Mouse (Mus musculus): ENCODE results near the gene Cdc37l1.
A peak's percentile ranks its signal among the peaks of the same experiment; 100 is the strongest.

Cdc37l1 gene

DNA sequence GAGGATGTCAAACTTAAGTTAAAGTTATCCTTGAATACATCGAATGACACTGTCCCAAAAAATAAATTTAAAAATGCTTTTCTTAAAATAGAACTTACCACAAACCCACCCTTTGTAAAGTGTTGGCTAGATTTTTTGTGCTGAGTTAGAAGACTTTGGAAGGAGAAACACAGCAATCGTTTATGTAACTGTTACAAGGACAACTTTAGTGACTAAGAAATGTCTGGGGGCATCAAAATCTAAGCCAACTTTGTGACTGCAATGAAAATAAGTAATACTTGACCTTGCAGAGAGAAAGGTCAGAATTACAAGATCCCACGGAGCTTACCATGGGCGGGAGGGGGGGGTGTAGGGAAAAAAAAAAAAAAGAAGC lies 56.8 kb downstream of the Cdc37l1 start:
- no peak for DNase-seq (ENCODE audit: low spot score in 2 of 2)

DNA sequence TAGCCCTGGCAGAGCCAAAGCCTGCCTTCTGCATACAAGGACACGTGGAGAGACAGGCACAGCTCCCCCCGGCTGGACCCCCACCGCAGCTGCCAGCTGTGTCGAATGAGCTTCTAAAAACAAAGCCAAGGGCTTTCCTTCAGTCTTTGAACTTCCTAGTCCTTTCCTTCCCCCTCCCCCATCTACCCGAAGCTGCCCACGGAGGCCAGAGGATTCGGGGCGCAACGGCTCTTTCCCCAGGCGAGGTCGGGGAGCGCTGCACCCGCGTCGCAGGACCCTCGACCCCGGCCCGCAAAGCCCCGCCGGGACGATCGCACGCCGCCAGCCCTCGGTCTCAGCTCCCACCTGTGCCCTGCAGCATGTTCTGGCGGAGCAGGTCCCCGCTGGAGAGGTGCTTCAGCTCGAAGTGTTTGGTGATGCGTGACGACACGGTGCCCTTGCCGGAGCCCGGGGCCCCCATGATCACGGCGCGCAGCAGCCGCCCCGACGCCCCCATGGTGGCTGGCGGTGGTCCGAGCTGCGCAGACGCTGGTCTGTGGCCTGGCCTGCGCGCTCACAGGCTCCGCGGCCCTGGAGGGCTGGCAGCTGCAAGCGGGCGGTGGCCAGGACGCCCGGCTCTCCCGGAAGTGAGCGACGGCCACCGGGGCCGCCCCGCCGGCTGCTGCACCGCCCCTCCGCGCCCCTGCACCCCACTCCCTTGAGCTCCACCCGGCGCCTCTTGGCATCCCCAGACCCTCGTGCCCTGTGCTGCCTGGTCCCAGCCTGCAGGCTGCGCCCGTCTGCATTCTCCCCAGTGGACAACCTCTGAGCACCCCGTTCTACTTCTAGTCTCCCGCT lies 57.4 kb downstream of the Cdc37l1 start, which contains the start of gene Ak3:
TSS of gene Ak3 (minus strand) at position 628 of the 837 bp plus-strand sequence.
- DNase-seq (ENCODE audit: low spot score in 2 of 2), result peak; percentile 76 to 85

DNA sequence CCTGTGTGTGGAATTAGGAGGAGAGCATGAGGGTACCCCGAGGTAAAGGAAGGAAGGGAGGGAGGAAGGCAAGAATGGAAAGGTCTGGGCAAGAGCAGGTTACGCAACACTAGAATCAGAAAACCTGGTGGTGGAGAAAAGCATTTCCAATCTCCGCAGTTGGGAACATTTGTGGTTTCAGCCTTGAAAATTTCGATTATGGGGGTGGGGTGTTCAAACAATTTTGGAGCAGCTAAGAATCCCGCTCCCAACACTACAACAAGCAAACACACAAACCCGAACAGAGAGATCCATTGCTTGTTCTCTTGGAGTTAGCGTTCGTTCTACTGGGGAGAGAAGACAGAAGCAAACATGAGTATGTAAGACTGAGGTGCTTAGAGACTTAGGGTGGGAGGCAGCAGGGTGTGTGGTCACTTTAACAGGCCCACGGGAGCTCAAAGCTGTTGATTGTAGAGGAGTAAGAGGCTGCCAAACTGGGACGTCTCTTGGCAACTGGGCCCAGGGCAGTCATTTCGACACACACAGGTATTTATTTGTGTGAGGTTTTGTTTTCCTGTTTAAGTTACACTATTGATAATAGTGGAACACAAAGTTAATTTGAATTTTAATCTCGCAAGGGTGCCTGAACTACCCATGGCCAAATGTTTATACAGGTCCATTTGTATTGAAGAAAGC lies 59.4 kb downstream of the Cdc37l1 start:
- DNase-seq (ENCODE audit: low spot score in 2 of 2), result no peak

DNA sequence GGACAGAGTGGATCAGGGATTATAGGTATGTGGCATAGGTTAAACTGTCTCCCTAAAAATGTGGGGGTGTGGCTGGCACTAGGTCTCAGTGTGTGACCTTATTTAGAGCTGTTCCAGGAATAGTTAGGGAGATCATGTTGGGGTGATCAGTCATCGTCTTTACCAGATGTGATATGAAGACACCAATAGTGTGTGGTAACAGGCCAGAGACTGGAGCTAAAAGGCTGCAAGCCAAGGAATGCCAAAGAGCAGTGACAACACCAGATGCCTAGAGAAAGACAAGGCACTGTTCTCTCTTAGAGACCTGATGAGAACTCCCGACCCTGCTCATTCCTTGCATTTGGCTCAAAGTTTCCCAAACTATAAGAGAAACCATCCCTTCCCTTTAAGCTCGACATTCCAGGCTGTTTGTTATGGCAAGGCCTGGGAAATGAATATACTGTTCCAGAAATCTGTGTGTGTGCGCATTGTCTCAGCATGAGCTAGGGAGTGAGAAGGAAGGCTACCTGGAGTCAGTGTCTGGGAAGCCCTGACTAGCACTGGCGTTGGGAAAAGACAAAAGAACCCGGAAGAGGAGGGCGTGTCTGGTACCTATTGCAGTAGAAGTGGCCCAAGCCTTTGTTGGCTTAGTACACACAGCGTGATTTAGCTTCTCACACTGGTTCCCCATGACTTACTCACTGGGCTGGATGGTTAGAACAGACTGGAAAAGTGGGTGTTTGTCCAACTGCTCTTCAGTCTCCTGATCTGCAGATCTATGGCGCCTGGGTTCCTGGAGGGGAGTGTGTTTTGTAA lies 60.2 kb downstream of the Cdc37l1 start:
- DNase-seq (ENCODE audit: low spot score in 2 of 2), result no peak

DNA sequence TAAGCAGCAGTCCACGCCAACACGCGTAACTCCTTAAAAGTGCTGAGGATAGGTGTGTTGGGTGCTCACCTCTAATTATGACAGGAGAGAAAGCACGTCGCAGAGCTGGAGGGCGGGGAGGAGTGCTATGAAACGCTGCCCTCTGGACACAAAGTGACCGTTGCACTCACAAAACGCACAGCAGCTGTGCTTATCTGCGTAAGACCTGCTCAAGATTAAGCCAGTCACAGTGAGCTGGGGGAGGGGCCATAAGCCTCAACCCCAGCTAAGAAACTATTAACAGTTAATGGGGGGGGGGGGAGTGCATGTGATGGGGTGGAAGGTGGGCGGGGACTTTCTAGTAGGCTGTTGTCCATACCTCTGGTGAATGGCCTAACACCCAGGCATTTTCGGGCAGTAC lies 62.6 kb downstream of the Cdc37l1 start:
- no peak for DNase-seq (ENCODE audit: low spot score in 2 of 2)

DNA sequence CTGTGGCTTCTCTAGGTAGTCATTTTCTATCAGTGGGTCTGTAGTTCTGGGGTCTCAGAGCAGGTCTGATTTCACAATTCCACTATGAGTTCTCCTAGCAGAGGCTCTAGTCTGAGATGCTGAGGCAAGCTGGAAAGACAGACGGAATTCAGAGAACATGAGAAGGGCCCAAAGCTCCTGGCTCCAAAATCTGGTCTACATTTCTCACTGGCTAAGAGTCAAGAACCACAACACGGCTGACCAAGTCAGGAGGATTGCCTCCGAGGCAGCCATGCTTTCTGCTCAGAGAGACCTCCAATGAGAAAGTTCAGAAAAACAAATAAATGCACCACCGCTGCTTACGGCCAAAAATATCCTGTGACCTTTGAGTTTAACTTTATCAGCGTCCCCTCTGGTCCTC lies 64.4 kb downstream of the Cdc37l1 start:
- no peak for DNase-seq (ENCODE audit: low spot score in 2 of 2)

DNA sequence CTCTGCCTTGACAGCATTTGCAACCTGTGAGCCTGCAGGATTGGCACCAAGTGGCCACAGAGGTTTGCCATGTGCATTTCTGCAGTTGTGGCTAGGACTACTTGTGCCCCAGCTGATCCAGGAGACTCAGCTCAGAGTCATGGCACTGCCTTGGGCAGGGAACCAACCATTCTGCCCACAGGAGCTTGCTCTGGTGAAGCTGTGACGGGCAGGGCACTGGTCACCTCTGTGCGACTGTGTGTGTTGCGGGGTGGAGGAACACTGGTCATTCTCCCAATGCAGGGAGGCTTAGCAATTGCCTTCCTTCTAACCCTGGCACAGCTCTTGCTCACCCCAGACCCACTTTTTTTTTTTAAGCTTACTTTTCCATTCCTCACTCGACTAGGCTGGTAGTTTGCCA lies 65.3 kb downstream of the Cdc37l1 start:
- DNase-seq (ENCODE audit: low spot score in 2 of 2), result no peak

DNA sequence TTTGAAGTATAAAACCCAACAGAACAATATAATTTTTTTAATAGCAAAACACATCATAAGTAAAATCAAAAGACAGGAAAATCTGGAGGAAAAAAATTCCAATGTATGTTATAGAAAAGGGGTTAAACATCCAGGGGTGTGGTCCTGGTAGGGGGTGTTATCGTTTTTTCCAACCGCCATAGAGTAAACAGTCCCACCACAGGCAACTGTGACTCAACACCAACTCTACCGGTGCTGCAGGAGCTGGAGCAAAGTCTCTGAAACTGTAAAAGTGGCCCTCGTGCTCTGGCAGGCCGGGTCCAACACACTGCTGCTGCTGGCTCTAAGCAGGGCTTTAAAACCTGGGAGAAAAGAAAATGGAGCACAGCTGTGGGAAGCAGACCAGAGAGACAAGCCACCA lies 68.6 kb downstream of the Cdc37l1 start:
- no peak for DNase-seq (ENCODE audit: low spot score in 2 of 2)

DNA sequence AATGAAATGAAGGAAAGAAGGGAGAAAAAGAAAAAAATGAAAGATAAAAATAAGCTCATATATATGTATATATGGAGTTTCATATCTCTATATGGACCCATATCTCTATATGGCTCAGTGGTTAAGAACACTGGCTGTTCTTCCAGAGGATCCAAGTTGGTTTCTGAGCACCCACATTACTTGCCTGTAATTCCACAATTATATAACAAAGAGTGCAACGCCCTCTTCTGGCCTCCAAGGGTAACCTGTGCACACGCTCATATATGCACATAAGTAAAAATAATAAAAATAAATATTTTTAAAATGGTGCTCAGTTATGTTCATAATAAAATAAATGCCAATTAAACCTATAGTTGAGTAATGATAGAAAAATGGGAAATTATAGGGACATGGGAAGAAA lies 69.5 kb downstream of the Cdc37l1 start:
- no peak for DNase-seq (ENCODE audit: low spot score in 2 of 2)

DNA sequence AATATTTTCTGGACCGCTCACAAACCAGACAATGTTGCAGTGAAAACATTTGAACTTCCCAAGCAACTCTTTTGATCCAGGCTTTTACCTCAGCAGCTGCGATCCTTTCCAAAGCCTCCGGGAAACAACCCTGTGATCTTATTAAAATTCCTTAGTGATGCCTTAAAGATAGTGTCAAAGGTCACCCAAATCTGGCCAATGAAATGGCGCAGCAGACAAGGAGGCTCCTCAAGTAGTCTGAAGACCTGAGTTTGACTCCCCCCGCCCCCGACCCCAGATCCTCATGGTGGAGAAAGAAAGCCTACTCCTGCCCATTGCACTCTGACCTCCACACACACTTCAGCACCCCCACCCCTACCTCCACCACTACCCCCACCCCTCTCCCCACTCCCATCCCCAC lies 70.1 kb downstream of the Cdc37l1 start:
- DNase-seq (ENCODE audit: low spot score in 2 of 2), result no peak

DNA sequence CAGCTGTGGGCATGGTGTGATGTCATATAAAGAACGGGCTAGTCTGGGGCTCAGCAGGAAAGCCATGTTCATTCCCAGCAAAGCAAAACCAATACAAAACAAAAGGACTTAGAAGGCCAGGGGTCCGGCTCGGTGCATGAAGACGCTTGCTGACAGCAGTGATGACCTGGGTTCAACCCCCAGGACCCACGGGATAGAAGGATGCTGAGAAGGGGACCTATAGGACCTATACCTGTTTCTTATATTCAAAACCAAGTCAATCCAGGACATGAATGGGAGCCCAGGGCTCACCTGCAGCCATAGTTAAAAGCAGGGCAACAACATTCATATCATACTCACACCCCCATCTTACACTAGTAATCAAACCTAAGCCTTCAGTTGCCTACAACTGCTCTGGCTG lies 72.9 kb downstream of the Cdc37l1 start:
- no peak for DNase-seq (ENCODE audit: low spot score in 2 of 2)

DNA sequence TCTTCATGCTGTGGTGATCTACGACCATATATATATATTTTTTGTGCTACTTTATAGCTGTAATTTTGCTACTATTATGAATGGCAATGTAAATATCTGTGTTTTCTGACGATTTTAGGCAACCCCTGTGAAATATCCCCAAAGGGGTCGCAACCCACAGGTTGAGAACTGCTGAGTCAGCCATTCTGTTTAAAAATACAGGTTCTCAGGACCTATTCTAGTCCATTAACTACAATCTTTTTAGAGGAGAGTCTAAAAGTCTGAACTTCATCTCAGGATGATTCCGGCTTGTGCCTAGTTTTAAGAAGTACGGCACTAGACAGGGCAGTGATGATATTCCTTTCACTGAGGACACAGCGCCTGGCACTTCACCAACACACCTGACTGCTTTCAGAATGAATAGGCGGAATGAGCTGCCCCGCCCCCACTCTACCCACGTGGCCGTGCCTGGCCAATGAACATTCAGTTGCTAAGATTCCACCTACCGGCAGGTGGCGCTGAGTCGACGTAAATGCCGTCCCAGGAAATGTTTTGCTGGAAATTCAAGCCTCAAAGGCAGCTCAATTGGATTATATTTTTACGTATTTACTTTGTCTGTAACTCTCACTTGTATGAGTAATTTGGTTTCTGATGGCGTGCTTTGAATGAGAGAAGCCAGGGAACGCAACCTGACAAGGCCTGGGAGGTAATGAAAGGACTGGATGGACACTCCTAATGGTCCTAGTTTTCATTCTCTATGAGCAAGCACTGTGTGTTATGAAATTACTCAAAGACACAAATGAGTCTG lies 73.6 kb downstream of the Cdc37l1 start:
- DNase-seq (ENCODE audit: low spot score in 2 of 2), result peak; percentile 90 to 93

DNA sequence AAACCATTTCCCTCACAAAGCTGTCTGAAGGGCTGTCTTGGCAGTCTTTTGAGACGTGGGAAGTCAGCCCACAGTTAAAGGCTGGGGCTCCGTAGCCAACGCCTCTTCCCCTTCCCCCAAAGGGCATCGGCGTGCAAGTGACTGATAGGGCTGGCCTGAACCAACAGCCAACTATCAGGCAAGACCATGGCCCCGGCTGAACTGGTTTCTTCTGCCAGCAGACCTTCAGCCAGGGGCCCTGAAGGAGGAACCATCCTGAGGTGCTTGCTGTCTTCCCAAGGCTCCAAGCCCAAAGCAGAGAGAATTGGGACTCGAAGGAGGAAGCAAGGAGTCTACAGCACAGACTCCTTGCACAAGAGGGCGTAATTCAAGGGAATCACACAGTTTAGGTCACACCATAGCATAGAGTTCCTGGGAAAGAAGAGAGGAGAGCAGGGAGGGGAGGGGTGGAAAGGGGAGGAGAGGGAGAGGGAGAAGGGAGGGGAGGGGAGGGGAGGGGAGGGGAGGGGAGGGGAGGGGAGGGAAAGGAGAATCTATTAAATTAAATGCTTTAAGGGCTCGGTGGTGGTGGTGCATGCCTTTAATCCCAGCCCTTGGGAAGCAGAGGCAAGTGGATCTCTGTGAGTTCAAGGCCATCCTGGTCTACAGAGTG lies 74.4 kb downstream of the Cdc37l1 start:
- DNase-seq (ENCODE audit: low spot score in 2 of 2), result peak in 1 of 2 experiments; percentile 51

DNA sequence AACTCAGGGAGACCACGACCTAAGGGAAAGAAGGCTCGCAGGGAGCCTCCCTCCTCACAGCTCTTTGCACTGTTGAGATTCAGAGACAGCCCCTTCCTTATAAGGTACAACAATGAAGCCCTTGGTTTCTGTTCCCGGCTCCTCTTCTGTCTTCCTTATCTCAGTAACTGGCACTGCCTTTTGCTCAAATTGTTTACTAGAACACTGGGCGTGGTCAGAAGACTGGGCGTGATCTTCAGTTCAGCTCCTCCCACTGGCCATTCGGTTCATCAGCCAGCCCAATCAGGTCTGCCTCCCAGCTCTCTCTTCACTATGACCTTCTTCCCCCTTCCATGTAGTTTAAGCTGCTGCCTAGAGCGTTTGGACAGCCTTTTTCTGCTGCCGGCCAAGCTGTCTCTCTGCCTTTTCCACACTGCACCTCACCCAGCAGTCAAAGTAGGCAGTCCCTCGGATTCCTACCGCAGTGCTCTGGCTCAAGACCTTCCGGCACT lies 76.9 kb downstream of the Cdc37l1 start:
- peak; percentile 78 to 86 for DNase-seq (ENCODE audit: low spot score in 2 of 2)

DNA sequence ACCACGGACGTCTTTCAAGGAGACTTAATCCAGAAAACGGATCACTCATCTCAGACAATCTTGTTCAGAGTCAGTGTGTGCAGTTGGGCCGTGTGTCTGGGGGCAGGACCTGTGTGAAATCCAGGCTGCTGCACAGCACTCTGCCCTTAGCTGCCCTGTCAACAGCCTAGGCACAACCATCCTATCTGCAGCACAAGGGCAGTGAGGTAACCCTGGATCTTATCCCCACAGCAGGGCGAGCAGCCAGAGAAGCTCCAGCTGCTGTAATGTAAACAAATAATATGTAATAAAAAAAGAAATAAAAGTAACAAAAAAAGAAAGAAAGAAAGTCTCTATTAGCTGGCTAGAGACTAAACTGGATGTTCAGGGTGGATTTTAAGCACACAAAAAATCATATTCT lies 79.0 kb downstream of the Cdc37l1 start:
- no peak for DNase-seq (ENCODE audit: low spot score in 2 of 2)

DNA sequence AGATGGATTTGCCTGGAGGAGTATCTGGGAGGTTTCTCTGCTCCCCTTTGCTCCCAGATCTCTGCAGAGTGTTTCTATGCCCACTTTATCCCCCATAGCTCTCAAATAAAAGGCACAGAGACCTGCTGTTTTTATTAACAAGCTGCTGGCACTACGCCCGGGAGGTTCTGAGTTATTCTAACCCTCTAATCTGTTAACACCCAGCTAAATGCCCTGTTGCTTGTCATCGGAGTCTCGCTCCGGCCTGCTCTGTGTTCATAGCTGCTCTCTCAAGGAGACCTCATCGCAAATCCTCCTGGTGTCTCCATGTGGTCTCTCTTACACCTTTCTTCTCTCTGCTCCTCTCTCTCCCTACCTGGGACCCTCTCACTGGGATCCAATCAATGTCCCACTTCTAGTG lies 84.7 kb downstream of the Cdc37l1 start:
- no peak for DNase-seq (ENCODE audit: low spot score in 2 of 2)

Measured in urinary bladder, postnatal 36 days (tissue).